Mouse (Mus musculus) megakaryocyte, embryonic 14.5 days (primary cell): ENCODE results near the gene Srbd1. TPM values are rescaled to one million over a fixed set of nuclear protein-coding genes. Genes with fewer than 3 reads are reported as not detected.
A peak's percentile ranks its signal among the peaks of the same experiment; 100 is the strongest.

Experiments used
- H3K27me3 ChIP-seq: replicated peaks from 2 replicates; pipeline ENCODE3; 2012; ENCODE audit warnings: inconsistent platforms
- H3K36me3 ChIP-seq: replicated peaks from 2 replicates; pipeline ENCODE3; 2012; ENCODE audit warnings: low read length, inconsistent platforms, mixed read lengths
- H3K4me1 ChIP-seq: 2 replicates; pipeline ENCODE4 v1.6.1; 2012; ENCODE audit warnings: inconsistent platforms
- H3K4me3 ChIP-seq: replicated peaks from 2 replicates; pipeline ENCODE3; 2012; ENCODE audit warnings: moderate library complexity, mild to moderate bottlenecking, inconsistent platforms
- H3K9me3 ChIP-seq: 2 replicates; pipeline ENCODE4 v1.6.1; 2012; ENCODE audit warnings: inconsistent platforms
- FLI1 ChIP-seq: IDR thresholded peaks from 2 replicates; pipeline ENCODE4 v1.6.1; 2012; ENCODE audit warnings: low read length, inconsistent platforms, mixed read lengths
- GATA1 ChIP-seq: IDR thresholded peaks from 3 replicates; pipeline ENCODE4 v1.6.1; 2012; ENCODE audit warnings: mixed read lengths, low read length, inconsistent platforms, borderline replicate concordance
- polyA plus RNA-seq: library from polyadenylated mRNA; stranded (reverse); fragments of >175 nt; gene quantifications from 2 replicates; pipeline ENCODE4 v1.2.3, GENCODE M21; 2012; ENCODE audit warnings: low replicate concordance; ENCODE audit not compliant: insufficient read depth

The Srbd1 gene
- polyA plus RNA-seq = 5.7 and 6.6 TPM in 2 replicates

DNA sequence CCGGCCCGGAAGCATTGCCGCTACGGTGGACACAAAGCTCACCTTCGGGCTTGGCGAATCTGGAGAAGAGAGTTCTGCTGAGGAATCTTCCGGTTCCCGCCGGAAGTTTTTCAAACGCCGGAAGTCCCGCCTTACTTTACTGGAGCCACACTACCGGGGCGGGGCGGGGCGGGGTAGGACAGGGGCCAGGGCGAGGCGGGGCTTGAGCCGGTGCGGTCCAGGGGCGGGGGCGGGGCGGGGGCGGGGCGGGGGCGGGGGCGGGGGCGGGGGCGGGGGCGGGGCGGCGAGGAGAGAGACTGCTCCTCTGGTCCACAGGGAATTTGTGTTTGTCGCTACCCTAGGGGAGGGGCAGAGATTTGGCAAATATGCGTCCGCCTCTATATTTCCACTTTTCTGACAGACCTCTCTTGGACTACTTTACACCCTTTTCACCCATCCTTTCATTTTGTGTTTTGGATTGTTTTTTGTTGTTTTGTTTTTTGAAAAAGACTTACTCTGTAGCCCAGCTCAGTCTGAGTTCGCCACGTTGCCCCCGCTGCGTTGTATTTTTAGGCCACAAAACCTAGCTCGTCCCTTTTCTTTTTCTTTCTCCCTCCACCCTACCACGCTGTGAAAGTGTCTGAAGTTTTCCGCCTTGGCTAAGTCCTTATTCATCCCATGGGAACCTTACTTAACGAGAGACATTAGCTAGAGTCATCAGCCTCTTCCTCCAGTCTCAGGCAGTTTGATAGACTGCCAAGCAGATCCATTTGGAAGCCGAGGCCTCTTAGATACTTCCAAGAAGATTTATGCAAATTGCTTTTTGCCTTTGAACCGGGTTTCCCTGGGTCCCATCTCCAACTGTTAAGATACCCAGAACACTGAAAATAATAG is at the start of gene Srbd1:
Gene Srbd1 (minus strand): TSS at position 97 of the 873 bp plus-strand sequence.
- Histone ChIP-seq H3K27me3 (no peaks in the 10 kb centered on the region), H3K36me3 (peaks cover 22% of the 10 kb centered on the region), H3K9me3 (no peaks in the 10 kb centered on the region), H3K4me3 (peak within 1 kb of the TSS; percentile 98), H3K4me1 (peaks cover 39% of the 10 kb centered on the region)
- TF ChIP-seq GATA1 (no peak), FLI1 (no peak)

DNA sequence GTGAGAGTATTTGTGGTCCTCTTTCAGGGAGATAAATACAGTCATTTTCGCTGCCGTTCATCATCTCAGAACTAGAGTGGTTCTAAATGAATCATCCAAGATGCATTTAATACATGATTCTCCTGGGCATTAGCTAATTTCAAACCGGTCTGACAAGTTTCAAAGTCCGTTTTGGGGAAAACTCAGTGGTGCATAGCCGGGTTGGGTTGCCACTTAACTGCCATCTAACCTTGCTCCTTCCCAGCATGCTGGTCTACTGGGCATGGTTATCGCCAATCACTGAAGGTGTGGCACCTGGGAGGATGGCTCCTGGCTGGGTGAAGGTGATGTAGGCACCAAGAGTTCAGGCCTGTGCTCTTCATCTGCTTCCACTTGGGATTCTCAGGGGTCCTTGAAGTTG is 49.0 kb upstream of the Srbd1 start:
- Histone ChIP-seq H3K9me3 (no peaks in the 10 kb centered on the region), H3K4me1 (peaks cover 81% of the 10 kb centered on the region), H3K27me3 (no peaks in the 10 kb centered on the region), H3K4me3 (no peak overlapping the region), H3K36me3 (peaks cover 40% of the 10 kb centered on the region)
- TF ChIP-seq FLI1 = no peak
- TF ChIP-seq GATA1 = no peak

DNA sequence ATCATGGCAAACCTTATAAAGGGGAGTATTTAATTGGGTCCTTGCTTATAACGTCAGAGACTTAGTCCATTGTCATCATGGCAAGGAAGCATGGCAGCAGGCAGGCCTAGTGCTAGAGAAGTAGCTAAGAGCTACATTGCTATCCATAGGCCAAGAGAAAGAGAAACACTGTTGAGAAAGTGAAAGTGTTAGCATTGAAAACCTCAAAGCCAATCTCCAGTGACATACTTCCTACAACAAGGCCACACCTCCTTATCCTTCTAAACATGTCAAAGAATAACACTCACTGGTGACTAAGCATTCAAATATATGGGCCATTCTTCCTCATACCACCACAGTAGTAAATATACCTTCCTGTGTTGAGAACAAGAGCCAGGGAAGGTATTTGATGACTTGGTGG is 42.8 kb upstream of the Srbd1 start:
- TF ChIP-seq FLI1 = no peak
- peak; percentile 87; the same call in 2 of the 3 replicates for TF ChIP-seq GATA1
- Histone ChIP-seq H3K4me1 (peaks cover 92% of the 10 kb centered on the region), H3K4me3 (peak overlapping the region; percentile 91), H3K36me3 (peaks cover 14% of the 10 kb centered on the region), H3K9me3 (no peaks in the 10 kb centered on the region), H3K27me3 (no peaks in the 10 kb centered on the region)

DNA sequence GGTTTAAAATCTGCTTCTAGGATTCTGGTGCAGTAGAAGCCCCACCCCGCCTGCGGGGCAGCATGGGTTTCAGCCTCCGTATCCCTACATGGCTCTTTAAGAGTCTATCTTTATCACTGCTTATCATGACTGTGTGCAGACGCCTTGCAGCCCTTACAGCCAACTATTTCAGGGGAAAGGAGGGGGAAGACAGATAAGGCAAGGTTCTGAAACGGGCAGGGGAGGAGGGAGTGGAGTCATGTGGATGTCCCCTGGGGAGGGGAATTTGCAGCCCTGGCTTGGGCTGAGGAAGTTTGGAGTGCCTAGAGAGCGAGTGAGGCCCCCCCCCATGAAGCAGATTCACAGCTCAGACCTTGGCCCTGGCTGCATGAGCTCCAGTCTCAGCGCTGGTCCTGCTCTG is 40.6 kb upstream of the Srbd1 start:
- TF ChIP-seq FLI1 (no peak), GATA1 (no peak)
- H3K4me3 ChIP-seq = peak overlapping the region; percentile 90
- no peaks in the 10 kb centered on the region for H3K9me3 ChIP-seq
- H3K27me3 ChIP-seq = no peaks in the 10 kb centered on the region
- H3K4me1 ChIP-seq = peaks cover 93% of the 10 kb centered on the region
- H3K36me3 ChIP-seq = peaks cover 26% of the 10 kb centered on the region

DNA sequence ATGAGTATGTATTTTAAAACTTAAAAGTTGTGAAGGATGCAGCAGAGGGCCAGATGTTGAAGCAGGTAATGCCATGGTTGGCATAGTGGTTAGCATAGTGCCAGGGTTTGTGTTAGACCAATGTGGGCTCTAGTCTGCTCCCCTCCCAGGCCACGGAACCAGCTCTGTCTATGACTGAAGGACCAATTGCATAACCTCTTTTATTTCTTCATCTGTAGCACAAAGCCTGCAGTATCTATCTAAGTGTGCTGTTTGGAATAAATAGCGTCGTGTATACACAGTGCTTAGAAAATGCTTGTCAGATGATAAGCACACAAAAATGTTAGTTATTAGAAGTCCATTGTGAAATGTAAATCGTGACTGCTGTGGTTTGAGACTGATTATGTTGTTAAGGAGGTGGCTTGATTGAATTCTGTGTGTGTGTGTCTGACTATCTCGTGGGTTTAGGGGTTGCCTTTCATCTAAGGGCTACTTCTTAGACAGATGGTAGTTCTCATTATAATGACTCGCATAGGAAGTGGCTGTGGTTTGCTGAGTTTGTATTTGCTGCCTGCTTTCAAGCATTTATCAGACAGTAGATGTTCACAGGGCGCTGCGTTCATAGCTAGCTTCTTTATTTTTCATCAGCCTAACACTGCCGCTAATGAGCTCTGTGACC is 39.7 kb upstream of the Srbd1 start:
- H3K4me1 ChIP-seq = peaks cover 95% of the 10 kb centered on the region
- no peak for TF ChIP-seq GATA1
- TF ChIP-seq FLI1 = no peak
- H3K27me3 ChIP-seq = no peaks in the 10 kb centered on the region
- H3K9me3 ChIP-seq = no peaks in the 10 kb centered on the region
- peak overlapping the region; percentile 90 for H3K4me3 ChIP-seq
- peaks cover 25% of the 10 kb centered on the region for H3K36me3 ChIP-seq

DNA sequence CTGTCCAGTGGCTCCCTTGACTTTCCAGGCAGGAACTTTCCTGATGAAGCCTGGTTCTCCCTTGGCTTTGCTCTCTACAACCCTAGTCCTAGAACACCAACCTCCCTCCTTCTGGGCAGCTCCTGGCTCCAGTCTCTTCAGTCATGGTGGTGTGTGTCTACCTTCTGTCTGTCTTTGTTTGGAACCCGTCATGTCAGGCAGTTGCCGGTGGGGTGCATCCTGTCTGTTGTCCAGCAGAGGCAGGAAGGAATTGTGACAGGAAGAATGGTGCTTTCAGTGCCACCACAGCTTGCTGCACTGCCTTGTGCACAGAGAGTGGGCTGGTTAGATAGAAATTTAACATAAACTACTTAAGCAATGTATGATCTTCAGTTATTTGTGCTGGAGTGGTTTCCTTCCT is 38.8 kb upstream of the Srbd1 start:
- Histone ChIP-seq H3K9me3 (no peaks in the 10 kb centered on the region), H3K27me3 (no peaks in the 10 kb centered on the region), H3K36me3 (peaks cover 28% of the 10 kb centered on the region), H3K4me3 (peak overlapping the region; percentile 80), H3K4me1 (peaks cover 94% of the 10 kb centered on the region)
- TF ChIP-seq GATA1 (no peak), FLI1 (no peak)

DNA sequence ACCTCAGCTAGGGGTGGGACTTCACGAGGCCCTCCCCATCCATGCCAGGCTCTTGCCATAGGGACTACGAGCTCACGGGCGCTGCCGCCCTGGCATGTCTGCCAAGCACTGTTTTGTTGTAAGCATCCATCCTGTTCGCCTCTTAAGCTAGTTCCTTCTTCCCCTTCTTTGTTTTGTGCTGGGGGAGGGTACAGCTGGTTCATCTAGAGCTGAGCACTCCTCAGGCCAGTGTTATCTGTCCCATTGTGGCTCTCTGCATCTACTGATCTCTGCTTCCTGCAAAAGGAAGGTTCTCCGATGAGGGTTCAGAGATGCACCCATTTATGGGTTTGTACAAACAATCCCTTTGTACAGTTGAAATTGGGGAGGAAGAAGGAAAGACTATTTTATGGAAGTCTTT is 31.7 kb upstream of the Srbd1 start:
- H3K4me1 ChIP-seq = peaks cover 75% of the 10 kb centered on the region
- TF ChIP-seq FLI1 (no peak), GATA1 (no peak)
- no peaks in the 10 kb centered on the region for H3K9me3 ChIP-seq
- H3K4me3 ChIP-seq = peak overlapping the region; percentile 23
- peaks cover 82% of the 10 kb centered on the region for H3K36me3 ChIP-seq
- H3K27me3 ChIP-seq = no peaks in the 10 kb centered on the region

DNA sequence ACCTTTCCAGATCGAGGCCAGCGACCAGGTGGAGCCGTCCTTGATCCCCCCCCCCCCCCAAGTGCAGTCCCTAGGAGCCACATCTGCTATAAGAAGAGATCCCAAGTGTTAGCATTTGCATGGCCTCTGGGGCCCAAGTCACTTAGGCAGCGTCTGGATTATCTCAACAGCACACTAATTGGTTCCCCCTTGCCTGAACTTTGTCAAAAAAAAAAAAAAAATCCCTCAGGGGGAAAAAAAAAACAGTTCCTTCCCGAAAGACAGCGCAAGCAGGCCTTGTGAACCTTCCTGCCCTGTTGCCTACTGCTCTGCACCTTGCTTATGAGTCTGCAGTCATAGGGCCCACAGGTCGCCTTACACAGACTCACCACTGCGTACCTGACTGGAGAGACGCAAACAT is 30.5 kb upstream of the Srbd1 start:
- Histone ChIP-seq H3K4me1 (peaks cover 74% of the 10 kb centered on the region), H3K4me3 (no peak overlapping the region), H3K27me3 (no peaks in the 10 kb centered on the region), H3K36me3 (peaks cover 83% of the 10 kb centered on the region), H3K9me3 (no peaks in the 10 kb centered on the region)
- TF ChIP-seq FLI1 (no peak), GATA1 (no peak)

DNA sequence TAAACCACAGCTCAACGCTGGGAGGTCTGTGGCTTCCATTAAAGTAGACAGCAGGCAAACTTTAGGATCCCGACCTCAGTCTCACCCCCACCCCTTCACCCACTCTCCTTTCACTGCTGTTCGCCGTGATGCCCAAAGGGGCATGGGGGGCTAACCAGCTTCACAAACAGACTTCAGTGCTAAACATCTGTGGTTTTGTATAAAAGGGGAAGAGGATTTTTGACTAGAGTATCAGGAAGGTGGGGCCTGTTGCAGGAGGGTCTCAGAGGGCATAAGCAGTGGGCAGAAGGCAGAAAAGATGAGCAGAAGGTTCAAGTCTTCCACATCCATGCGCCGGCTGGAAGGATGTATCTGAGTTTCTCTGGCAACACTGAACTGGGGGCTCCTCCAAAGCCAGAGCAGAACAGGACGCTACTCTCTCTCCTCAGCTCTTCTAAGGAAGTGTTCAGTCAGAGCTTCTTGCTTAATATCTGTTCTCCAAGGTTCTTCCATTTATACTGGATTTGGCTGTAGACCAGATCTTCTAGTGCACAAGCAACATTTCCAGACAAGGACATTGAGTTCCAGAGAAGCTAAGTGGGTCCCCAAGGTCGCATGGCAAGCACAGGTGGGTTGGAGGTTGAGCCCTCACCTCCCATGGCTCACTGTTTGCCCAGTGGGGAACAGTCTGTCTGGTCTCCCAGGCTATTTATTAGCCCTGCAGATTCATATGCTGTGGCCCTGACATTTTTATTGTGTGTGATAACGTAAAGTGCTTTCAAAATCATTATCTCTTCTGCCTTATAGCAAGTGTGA is 25.4 kb upstream of the Srbd1 start:
- Histone ChIP-seq H3K27me3 (no peaks in the 10 kb centered on the region), H3K4me3 (peak overlapping the region; percentile 98), H3K36me3 (peaks cover 47% of the 10 kb centered on the region), H3K4me1 (peaks cover 53% of the 10 kb centered on the region), H3K9me3 (no peaks in the 10 kb centered on the region)
- no peak for TF ChIP-seq GATA1

DNA sequence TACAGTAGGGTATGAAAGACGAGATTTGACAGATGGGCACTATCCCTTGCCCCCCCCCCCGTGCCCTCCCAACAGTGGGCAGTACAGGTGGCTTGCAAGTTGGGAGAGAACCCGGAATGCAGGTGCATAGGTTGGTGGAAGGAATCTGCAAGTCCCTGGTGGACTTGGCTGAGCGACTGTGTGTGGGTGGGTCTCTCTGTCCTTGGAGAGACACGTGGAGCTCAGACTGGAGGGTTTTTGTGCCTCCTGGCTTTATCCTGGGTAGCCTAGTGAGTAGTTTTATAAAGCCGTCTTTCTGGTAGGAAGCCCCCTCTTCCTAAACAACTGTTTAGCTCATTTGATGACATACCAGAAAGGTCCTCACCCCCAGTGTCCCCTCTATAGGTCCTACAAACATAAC is 24.1 kb upstream of the Srbd1 start:
- peaks cover 44% of the 10 kb centered on the region for H3K36me3 ChIP-seq
- H3K4me1 ChIP-seq = peaks cover 56% of the 10 kb centered on the region
- no peak for TF ChIP-seq GATA1
- TF ChIP-seq FLI1 = no peak
- H3K4me3 ChIP-seq = peak overlapping the region; percentile 98
- H3K9me3 ChIP-seq = no peaks in the 10 kb centered on the region
- no peaks in the 10 kb centered on the region for H3K27me3 ChIP-seq
